Mouse (Mus musculus): ENCODE data around the gene D030056L22Rik. TPM values are rescaled to one million over a fixed set of nuclear protein-coding genes. Genes with fewer than 3 reads are reported as not detected.

D030056L22Rik gene
- polyA plus RNA-seq, 1 experiment: 19.9 TPM

- H3K27me3 ChIP-seq (ENCODE audit: control insufficient read depth, insufficient read depth, insufficient read length): no peaks in the 10 kb centered on the region
- no peak within 1 kb of the TSS for H3ac ChIP-seq (ENCODE audit: control insufficient read depth, insufficient read length, low read depth)
- H3K4me3 ChIP-seq (ENCODE audit: insufficient read depth, poor library complexity, severe bottlenecking): no peak within 1 kb of the TSS
- no peaks in the 10 kb centered on the region for H3K79me2 ChIP-seq (ENCODE audit: control insufficient read depth, insufficient read depth)
- TF ChIP-seq MAX (IDR thresholded peaks at IDR 0.05) (no peak), MYOD1 (IDR thresholded peaks at IDR 0.05; ENCODE audit: control insufficient read depth, insufficient read length, low read depth) (no peak), CTCF (IDR thresholded peaks at IDR 0.05; ENCODE audit: control insufficient read depth, insufficient read depth, insufficient read length) (no peak), FOSL1 (IDR thresholded peaks at IDR 0.05; ENCODE audit: insufficient read depth, low read length, poor library complexity, severe bottlenecking) (no peak), MYOG (IDR thresholded peaks at IDR 0.05; ENCODE audit: control insufficient read depth, extremely low read depth, insufficient read length) (no peak), USF1 (IDR thresholded peaks at IDR 0.05; ENCODE audit: low read depth) (no peak), CEBPB (IDR thresholded peaks at IDR 0.05; ENCODE audit: low read depth) (no peak)
- H3K36me3 ChIP-seq (ENCODE audit: control insufficient read depth, insufficient read depth): no peaks in the 10 kb centered on the region
- no peaks in the 10 kb centered on the region for H3K79me3 ChIP-seq (ENCODE audit: low read depth)
Measured at GRCm38 (mm10) chr19:18749598-18750339, 36.8 kb downstream of the D030056L22Rik start, which contains the start of gene Trpm6. Trpm6 (plus strand) TSS chr19:18749983.

GRCm38 (mm10) chr19:18757191-18757590, 44.2 kb downstream of the D030056L22Rik start:
- Histone ChIP-seq H3K27me3 (ENCODE audit: control insufficient read depth, insufficient read depth, insufficient read length) (no peaks in the 10 kb centered on the region), H3K36me3 (ENCODE audit: control insufficient read depth, insufficient read depth) (no peaks in the 10 kb centered on the region), H3K4me3 (ENCODE audit: insufficient read depth, poor library complexity, severe bottlenecking) (no peak overlapping the region), H3K79me2 (ENCODE audit: control insufficient read depth, insufficient read depth) (no peaks in the 10 kb centered on the region), H3ac (ENCODE audit: control insufficient read depth, insufficient read length, low read depth) (no peak overlapping the region), H3K79me3 (ENCODE audit: low read depth) (no peaks in the 10 kb centered on the region)
- TF ChIP-seq MAX (IDR thresholded peaks at IDR 0.05) (no peak), USF1 (IDR thresholded peaks at IDR 0.05; ENCODE audit: low read depth) (no peak), CEBPB (IDR thresholded peaks at IDR 0.05; ENCODE audit: low read depth) (no peak), FOSL1 (IDR thresholded peaks at IDR 0.05; ENCODE audit: insufficient read depth, low read length, poor library complexity, severe bottlenecking) (peak; percentile 47), MYOD1 (IDR thresholded peaks at IDR 0.05; ENCODE audit: control insufficient read depth, insufficient read length, low read depth) (no peak)

- Histone ChIP-seq H3K36me3 (ENCODE audit: control insufficient read depth, insufficient read depth) (no peaks in the 10 kb centered on the region), H3K79me2 (ENCODE audit: control insufficient read depth, insufficient read depth) (no peaks in the 10 kb centered on the region), H3K4me3 (ENCODE audit: insufficient read depth, poor library complexity, severe bottlenecking) (no peak overlapping the region), H3ac (ENCODE audit: control insufficient read depth, insufficient read length, low read depth) (no peak overlapping the region), H3K79me3 (ENCODE audit: low read depth) (no peaks in the 10 kb centered on the region), H3K27me3 (ENCODE audit: control insufficient read depth, insufficient read depth, insufficient read length) (no peaks in the 10 kb centered on the region)
- TF ChIP-seq MAX (IDR thresholded peaks at IDR 0.05): no peak
- no peak for TF ChIP-seq CTCF (IDR thresholded peaks at IDR 0.05; ENCODE audit: control insufficient read depth, insufficient read depth, insufficient read length)
- TF ChIP-seq FOSL1 (IDR thresholded peaks at IDR 0.05; ENCODE audit: insufficient read depth, low read length, poor library complexity, severe bottlenecking): no peak
- TF ChIP-seq MYOG (IDR thresholded peaks at IDR 0.05; ENCODE audit: control insufficient read depth, extremely low read depth, insufficient read length): no peak
- TF ChIP-seq MYOD1 (IDR thresholded peaks at IDR 0.05; ENCODE audit: control insufficient read depth, insufficient read length, low read depth): no peak
- TF ChIP-seq USF1 (IDR thresholded peaks at IDR 0.05; ENCODE audit: low read depth): no peak
- no peak for TF ChIP-seq CEBPB (IDR thresholded peaks at IDR 0.05; ENCODE audit: low read depth)
Measured at GRCm38 (mm10) chr19:18757706-18758105, 44.7 kb downstream of the D030056L22Rik start.

- H3K36me3 ChIP-seq (ENCODE audit: control insufficient read depth, insufficient read depth): no peaks in the 10 kb centered on the region
- no peaks in the 10 kb centered on the region for H3K79me3 ChIP-seq (ENCODE audit: low read depth)
- no peak overlapping the region for H3ac ChIP-seq (ENCODE audit: control insufficient read depth, insufficient read length, low read depth)
- H3K79me2 ChIP-seq (ENCODE audit: control insufficient read depth, insufficient read depth): no peaks in the 10 kb centered on the region
- no peak overlapping the region for H3K4me3 ChIP-seq (ENCODE audit: insufficient read depth, poor library complexity, severe bottlenecking)
- TF ChIP-seq FOSL1 (IDR thresholded peaks at IDR 0.05; ENCODE audit: insufficient read depth, low read length, poor library complexity, severe bottlenecking): no peak
- no peak for TF ChIP-seq MYOG (IDR thresholded peaks at IDR 0.05; ENCODE audit: control insufficient read depth, extremely low read depth, insufficient read length)
- peak; percentile 68 for TF ChIP-seq USF1 (IDR thresholded peaks at IDR 0.05; ENCODE audit: low read depth)
- no peak for TF ChIP-seq MYOD1 (IDR thresholded peaks at IDR 0.05; ENCODE audit: control insufficient read depth, insufficient read length, low read depth)
- no peak for TF ChIP-seq CTCF (IDR thresholded peaks at IDR 0.05; ENCODE audit: control insufficient read depth, insufficient read depth, insufficient read length)
- H3K27me3 ChIP-seq (ENCODE audit: control insufficient read depth, insufficient read depth, insufficient read length): no peaks in the 10 kb centered on the region
Measured at GRCm38 (mm10) chr19:18758269-18758668, 45.3 kb downstream of the D030056L22Rik start.

- no peaks in the 10 kb centered on the region for H3K79me2 ChIP-seq (ENCODE audit: control insufficient read depth, insufficient read depth)
- TF ChIP-seq CTCF (IDR thresholded peaks at IDR 0.05; ENCODE audit: control insufficient read depth, insufficient read depth, insufficient read length): no peak
- no peak for TF ChIP-seq MAX (IDR thresholded peaks at IDR 0.05)
- no peaks in the 10 kb centered on the region for H3K36me3 ChIP-seq (ENCODE audit: control insufficient read depth, insufficient read depth)
- no peaks in the 10 kb centered on the region for H3K27me3 ChIP-seq (ENCODE audit: control insufficient read depth, insufficient read depth, insufficient read length)
- no peak overlapping the region for H3ac ChIP-seq (ENCODE audit: control insufficient read depth, insufficient read length, low read depth)
- H3K4me3 ChIP-seq (ENCODE audit: insufficient read depth, poor library complexity, severe bottlenecking): no peak overlapping the region
- no peaks in the 10 kb centered on the region for H3K79me3 ChIP-seq (ENCODE audit: low read depth)
Measured at GRCm38 (mm10) chr19:18758916-18759315, 45.9 kb downstream of the D030056L22Rik start.

- Histone ChIP-seq H3ac (ENCODE audit: control insufficient read depth, insufficient read length, low read depth) (no peak overlapping the region), H3K79me3 (ENCODE audit: low read depth) (no peaks in the 10 kb centered on the region), H3K27me3 (ENCODE audit: control insufficient read depth, insufficient read depth, insufficient read length) (no peaks in the 10 kb centered on the region), H3K79me2 (ENCODE audit: control insufficient read depth, insufficient read depth) (no peaks in the 10 kb centered on the region), H3K36me3 (ENCODE audit: control insufficient read depth, insufficient read depth) (no peaks in the 10 kb centered on the region), H3K4me3 (ENCODE audit: insufficient read depth, poor library complexity, severe bottlenecking) (no peak overlapping the region)
- peak; percentile 88 for TF ChIP-seq FOSL1 (IDR thresholded peaks at IDR 0.05; ENCODE audit: insufficient read depth, low read length, poor library complexity, severe bottlenecking)
- no peak for TF ChIP-seq MYOG (IDR thresholded peaks at IDR 0.05; ENCODE audit: control insufficient read depth, extremely low read depth, insufficient read length)
- TF ChIP-seq CEBPB (IDR thresholded peaks at IDR 0.05; ENCODE audit: low read depth): no peak
Measured at GRCm38 (mm10) chr19:18766399-18766798, 53.4 kb downstream of the D030056L22Rik start.

Other genes with a start within 250 kb of the D030056L22Rik start
- 64.4 TPM for gene Ostf1, start 81.4 kb upstream of the D030056L22Rik start, polyA plus RNA-seq (2012; fragmentation: generic; extraction: Trizol)
- gene Nmrk1, start 81.2 kb upstream of the D030056L22Rik start, polyA plus RNA-seq (2012; fragmentation: generic; extraction: Trizol): 1.6 TPM
- gene Carnmt1, start 42.4 kb upstream of the D030056L22Rik start, polyA plus RNA-seq (2012; fragmentation: generic; extraction: Trizol): 5.4 TPM
- gene Trpm6, start 36.8 kb downstream of the D030056L22Rik start, polyA plus RNA-seq (2012; fragmentation: generic; extraction: Trizol): 0.06 TPM

Data from C2C12 (cell line).